Mouse (Mus musculus): Measurements from ENCODE around the gene Atp6v1e1.

DNA sequence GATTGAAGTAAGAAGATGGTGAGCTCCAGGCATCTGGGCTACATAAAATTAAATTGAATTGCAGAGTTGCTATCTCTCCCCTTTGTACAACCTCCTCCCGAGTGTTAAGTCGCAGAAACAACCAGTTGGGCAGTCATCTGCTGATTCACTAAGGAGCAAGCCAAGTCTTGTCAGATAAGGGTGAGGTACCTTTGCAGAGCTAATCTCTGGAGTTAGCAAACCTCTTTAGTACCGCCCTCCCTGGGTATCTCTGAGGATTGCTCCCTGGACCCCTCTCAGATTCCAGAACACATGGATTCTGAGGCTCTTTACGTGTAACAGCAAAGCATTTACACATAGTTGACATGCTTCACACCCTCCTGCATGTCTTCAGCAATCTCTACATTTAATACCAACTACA is 9.5 kb upstream of the Atp6v1e1 start:
- TF ChIP-seq CTCF (IDR thresholded peaks at IDR 0.05; ENCODE audit: borderline replicate concordance, insufficient read depth, low read length) = no peak
- TF ChIP-seq POLR2A (IDR thresholded peaks at IDR 0.05; ENCODE audit: low read depth, low read length) = no peak
